Mouse (Mus musculus) urinary bladder, postnatal 10 days (tissue): ENCODE results near the gene Amotl2.

Experiments used
- DNase-seq: peaks from one replicate; pipeline ENCODE4 v3.0.0; 2022; ENCODE audit warnings: low spot score

Amotl2 gene

GRCm38 (mm10) chr9:102779493-102779892 lies 63.0 kb downstream of the Amotl2 start:
- DNase-seq, result peak; percentile 79
